Mouse (Mus musculus): ENCODE data around the gene Lmo3.

DNA sequence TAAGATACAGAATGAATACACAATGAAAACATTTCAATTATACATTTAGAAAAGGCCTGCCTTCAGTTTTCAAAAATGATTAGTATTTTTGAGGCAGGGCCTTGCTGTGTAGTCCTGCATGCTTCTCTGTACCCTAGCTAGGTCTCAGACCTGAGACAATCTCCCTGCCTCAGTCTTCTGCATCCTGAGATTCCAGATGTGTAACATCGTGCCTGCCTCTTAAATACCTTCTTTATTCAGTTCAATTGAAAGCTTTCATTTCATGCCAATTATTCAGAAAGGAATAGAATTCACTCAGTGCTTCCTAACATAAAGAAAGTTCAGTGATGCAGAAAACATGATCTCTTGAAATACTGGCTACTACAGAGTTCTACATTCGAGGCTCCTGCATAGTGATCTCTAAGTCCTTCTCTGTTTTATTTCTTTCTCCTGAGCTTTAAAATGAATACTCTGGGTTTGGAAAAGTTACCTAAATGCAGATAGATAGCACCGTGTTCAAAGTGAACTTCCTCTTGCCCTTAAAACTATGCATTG is 137.2 kb downstream of the Lmo3 start:
- TF ChIP-seq CTCF (IDR thresholded peaks at IDR 0.05; ENCODE audit: insufficient read depth, low read length) (no peak), POLR2A (IDR thresholded peaks at IDR 0.05; ENCODE audit: borderline replicate concordance, extremely low read depth, low read depth, low read length) (no peak)
